Mouse (Mus musculus): ENCODE results near the gene Fam126b. TPM values are rescaled to one million over a fixed set of nuclear protein-coding genes. Genes with fewer than 3 reads are reported as not detected.
A peak's percentile ranks its signal among the peaks of the same experiment; 100 is the strongest.
"Not testable (repeated sequence)": the region's sequence is repeated elsewhere in the genome, so short reads cannot be mapped to it uniquely, and the experiment has no call there.

The Fam126b gene
- 16.7 and 17.7 TPM in 2 replicates for polyA plus RNA-seq (2015; fragmentation: Nextera tagmentation; extraction: Ambion mirVana)

DNA sequence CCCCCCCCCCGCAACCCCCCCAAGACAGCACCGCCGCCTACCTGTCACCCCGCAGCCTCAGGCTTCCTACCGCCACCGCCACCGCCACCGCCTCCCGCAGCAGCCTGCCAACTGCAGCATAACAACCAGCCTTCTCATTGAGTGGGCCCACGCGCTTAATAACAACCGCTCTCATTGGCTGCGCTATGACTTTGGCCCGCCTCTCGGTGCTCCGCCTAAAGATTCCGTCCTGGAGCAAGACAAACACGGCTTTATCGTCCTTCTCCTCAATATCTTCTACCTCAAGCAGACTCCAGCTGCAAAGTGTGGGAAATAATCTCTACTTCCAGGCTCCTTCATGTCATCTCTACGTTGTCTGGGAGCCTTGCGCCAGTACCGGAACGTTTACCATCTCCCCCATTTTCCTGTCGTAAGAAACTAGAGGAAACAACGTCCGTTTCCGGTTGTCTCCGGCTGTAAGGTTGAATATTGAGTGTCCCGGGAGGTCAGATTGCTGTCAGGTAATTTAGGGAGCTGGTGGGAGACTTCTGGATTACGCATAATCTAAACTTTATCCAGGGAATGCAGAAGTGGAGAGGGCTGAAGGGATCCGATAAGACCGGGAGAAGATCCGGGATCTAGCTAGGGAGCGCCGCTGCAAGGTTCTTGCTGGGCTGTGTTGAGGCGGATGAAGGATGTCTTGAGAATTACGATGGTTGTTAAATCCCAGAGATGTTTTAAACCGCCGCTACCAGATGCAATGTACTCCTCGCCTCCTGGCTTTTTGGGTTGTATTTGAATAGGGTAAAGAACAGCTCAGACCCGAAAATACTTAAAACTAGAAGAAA, at the start of gene Fam126b, which contains the start of gene Ndufb3:
Gene Fam126b (minus strand): TSS at position 153 of the 827 bp plus-strand sequence.
Gene Ndufb3 (plus strand): TSS at position 214 of the 827 bp plus-strand sequence.
- H3K36me3 ChIP-seq (ENCODE audit: control insufficient read depth, insufficient read depth, low read length): peaks cover 1% of the 10 kb centered on the region; the same call in 1 of the 2 replicates
- WGBS: under 1% methylated on average over 39 of the region's 41 CpGs
- H3K9me3 ChIP-seq (ENCODE audit: control insufficient read depth, low read length): no peaks in the 10 kb centered on the region
- ATAC-seq: peak; percentile 99
- H3K4me2 ChIP-seq (ENCODE audit: low read length): peak within 1 kb of the TSS; percentile 90
- H3K27ac ChIP-seq (ENCODE audit: low read depth, low read length): peak within 1 kb of the TSS; percentile 87
- H3K9ac ChIP-seq (ENCODE audit: low read depth, low read length): peak within 1 kb of the TSS; percentile 91
- peaks cover 12% of the 10 kb centered on the region for H3K4me1 ChIP-seq (ENCODE audit: control insufficient read depth, insufficient read depth, low read depth, low read length)
- no peaks in the 10 kb centered on the region for H3K27me3 ChIP-seq (replicated peaks; ENCODE audit: control insufficient read depth, insufficient read depth, low read length)
- peak within 1 kb of the TSS; percentile 92 for H3K4me3 ChIP-seq (ENCODE audit: low read length)

DNA sequence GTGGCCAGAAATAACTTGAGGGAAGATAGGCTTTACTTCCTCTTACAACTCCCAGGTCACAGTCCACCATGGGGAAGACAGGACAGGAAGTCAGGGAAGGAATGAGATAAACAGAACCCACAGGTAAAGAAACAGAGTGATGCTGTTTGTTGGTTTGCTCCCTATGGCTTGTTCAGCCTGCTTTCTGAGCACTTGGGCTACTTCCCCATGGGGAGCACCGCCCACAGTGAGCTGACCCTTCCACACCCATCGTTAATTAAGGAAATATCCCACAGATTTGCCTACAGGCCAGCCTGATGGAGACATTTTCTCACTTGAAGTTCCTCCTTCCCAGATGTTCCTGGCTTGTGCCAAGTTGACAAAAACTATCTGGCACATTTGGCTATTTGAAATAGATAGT, 42.7 kb upstream of the Fam126b start:
- 83% methylated on average over 1 of the region's 2 CpGs for WGBS
- ATAC-seq; H3K36me3 ChIP-seq (ENCODE audit: control insufficient read depth, insufficient read depth, low read length): not testable (repeated sequence)

DNA sequence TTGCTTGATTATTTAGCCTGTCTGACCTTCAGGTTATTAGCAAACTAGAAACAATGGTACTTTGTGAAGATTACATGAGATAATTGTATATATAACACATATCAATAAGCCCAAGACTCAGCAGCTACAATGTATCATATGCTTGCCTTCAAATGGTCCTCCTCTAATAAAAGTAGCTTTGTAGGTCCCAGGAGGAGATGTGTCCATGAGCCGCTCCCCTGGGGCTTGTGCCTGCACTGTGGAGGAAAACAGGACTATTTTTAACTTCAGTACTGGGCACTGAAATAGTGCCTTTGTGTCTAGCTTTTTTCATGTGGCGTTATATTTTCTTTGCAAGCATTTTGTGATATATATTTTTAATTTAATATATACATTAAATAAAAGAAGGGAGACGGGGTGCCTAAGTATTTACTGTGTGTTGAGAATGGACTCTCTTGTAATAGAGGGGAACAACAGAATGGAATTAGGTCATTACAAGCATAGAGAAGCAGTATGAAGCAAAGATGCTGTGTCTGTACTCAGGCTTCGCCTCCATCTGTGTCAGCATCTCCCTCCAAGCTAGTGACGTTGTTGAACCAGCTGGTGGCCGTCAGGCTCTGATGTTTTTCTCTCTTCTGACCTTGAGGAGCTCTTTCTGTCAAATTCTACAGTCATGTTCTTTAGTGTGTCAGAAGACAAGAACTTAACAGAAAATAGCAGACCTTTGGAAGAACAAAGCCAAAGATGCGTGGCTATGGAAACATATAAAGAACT, 36.0 kb upstream of the Fam126b start:
- Histone ChIP-seq H3K9ac (ENCODE audit: low read depth, low read length) (no peak overlapping the region), H3K9me3 (ENCODE audit: control insufficient read depth, low read length) (no peaks in the 10 kb centered on the region), H3K27me3 (replicated peaks; ENCODE audit: control insufficient read depth, insufficient read depth, low read length) (no peaks in the 10 kb centered on the region), H3K36me3 (ENCODE audit: control insufficient read depth, insufficient read depth, low read length) (no peaks in the 10 kb centered on the region), H3K4me1 (ENCODE audit: control insufficient read depth, insufficient read depth, low read depth, low read length) (no peaks in the 10 kb centered on the region), H3K27ac (ENCODE audit: low read depth, low read length) (no peak overlapping the region), H3K4me2 (ENCODE audit: low read length) (no peak overlapping the region), H3K4me3 (ENCODE audit: low read length) (no peak overlapping the region)
- ATAC-seq: peak; percentile 67; the same call in 1 of the 2 replicates
- 70% methylated on average over 7 of the region's 7 CpGs for WGBS

More for the DNA sequence above, 42.7 kb upstream of the Fam126b start:
- not testable (repeated sequence) for H3K27me3 ChIP-seq (replicated peaks; ENCODE audit: control insufficient read depth, insufficient read depth, low read length); H3K27ac ChIP-seq (ENCODE audit: low read depth, low read length); H3K4me2 ChIP-seq (ENCODE audit: low read length); H3K9me3 ChIP-seq (ENCODE audit: control insufficient read depth, low read length); H3K4me3 ChIP-seq (ENCODE audit: low read length); H3K4me1 ChIP-seq (ENCODE audit: control insufficient read depth, insufficient read depth, low read depth, low read length); H3K9ac ChIP-seq (ENCODE audit: low read depth, low read length)

- no peaks in the 10 kb centered on the region for H3K4me1 ChIP-seq (ENCODE audit: control insufficient read depth, insufficient read depth, low read depth, low read length)
- no peak overlapping the region for H3K9ac ChIP-seq (ENCODE audit: low read depth, low read length)
- WGBS: 80% methylated on average over 3 of the region's 3 CpGs
- ATAC-seq: no peak
- H3K36me3 ChIP-seq (ENCODE audit: control insufficient read depth, insufficient read depth, low read length): no peaks in the 10 kb centered on the region
- no peaks in the 10 kb centered on the region for H3K9me3 ChIP-seq (ENCODE audit: control insufficient read depth, low read length)
- no peak overlapping the region for H3K27ac ChIP-seq (ENCODE audit: low read depth, low read length)
- no peak overlapping the region for H3K4me3 ChIP-seq (ENCODE audit: low read length)
- no peaks in the 10 kb centered on the region for H3K27me3 ChIP-seq (replicated peaks; ENCODE audit: control insufficient read depth, insufficient read depth, low read length)
- H3K4me2 ChIP-seq (ENCODE audit: low read length): no peak overlapping the region
Measured at GRCm38 (mm10) chr1:58621251-58621650, 35.1 kb upstream of the Fam126b start.

GRCm38 (mm10) chr1:58618766-58619165, 32.6 kb upstream of the Fam126b start:
- ATAC-seq: no peak

GRCm38 (mm10) chr1:58617978-58618668, 32.0 kb upstream of the Fam126b start:
- no peaks in the 10 kb centered on the region for H3K4me1 ChIP-seq (ENCODE audit: control insufficient read depth, insufficient read depth, low read depth, low read length)
- H3K4me2 ChIP-seq (ENCODE audit: low read length): no peak overlapping the region
- H3K9me3 ChIP-seq (ENCODE audit: control insufficient read depth, low read length): no peaks in the 10 kb centered on the region
- no peaks in the 10 kb centered on the region for H3K27me3 ChIP-seq (replicated peaks; ENCODE audit: control insufficient read depth, insufficient read depth, low read length)
- no peak overlapping the region for H3K4me3 ChIP-seq (ENCODE audit: low read length)
- H3K36me3 ChIP-seq (ENCODE audit: control insufficient read depth, insufficient read depth, low read length): no peaks in the 10 kb centered on the region
- WGBS: 72% methylated on average over 6 of the region's 6 CpGs
- H3K27ac ChIP-seq (ENCODE audit: low read depth, low read length): no peak overlapping the region
- ATAC-seq: no peak
- H3K9ac ChIP-seq (ENCODE audit: low read depth, low read length): no peak overlapping the region

More at GRCm38 (mm10) chr1:58618766-58619165, 32.6 kb upstream of the Fam126b start:
- H3K4me1 ChIP-seq (ENCODE audit: control insufficient read depth, insufficient read depth, low read depth, low read length): no peaks in the 10 kb centered on the region
- no peak overlapping the region for H3K27ac ChIP-seq (ENCODE audit: low read depth, low read length)
- WGBS: 94% methylated on average over 2 of the region's 2 CpGs
- H3K9ac ChIP-seq (ENCODE audit: low read depth, low read length): no peak overlapping the region
- H3K36me3 ChIP-seq (ENCODE audit: control insufficient read depth, insufficient read depth, low read length): no peaks in the 10 kb centered on the region
- H3K4me2 ChIP-seq (ENCODE audit: low read length): no peak overlapping the region
- no peaks in the 10 kb centered on the region for H3K27me3 ChIP-seq (replicated peaks; ENCODE audit: control insufficient read depth, insufficient read depth, low read length)
- no peak overlapping the region for H3K4me3 ChIP-seq (ENCODE audit: low read length)
- no peaks in the 10 kb centered on the region for H3K9me3 ChIP-seq (ENCODE audit: control insufficient read depth, low read length)

DNA sequence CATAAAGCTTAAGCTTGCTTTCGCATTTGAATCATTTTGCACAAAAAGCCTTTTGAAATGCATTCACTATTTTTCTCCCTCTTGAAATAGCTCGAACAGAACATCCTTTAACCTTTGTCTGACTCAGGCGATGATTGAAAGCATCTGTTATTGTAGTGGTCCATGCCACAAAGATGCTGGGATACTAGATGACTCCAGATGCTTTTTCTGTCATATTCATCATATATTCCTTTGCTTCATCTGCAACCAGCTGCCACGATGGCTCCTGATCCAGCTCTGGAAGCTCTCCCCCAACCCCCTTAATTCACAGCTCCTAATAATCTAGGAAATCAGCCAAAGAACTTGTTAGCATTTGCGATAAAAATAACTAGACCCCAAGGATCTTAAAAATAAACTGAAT, 31.0 kb upstream of the Fam126b start:
- Histone ChIP-seq H3K36me3 (ENCODE audit: control insufficient read depth, insufficient read depth, low read length) (no peaks in the 10 kb centered on the region), H3K27me3 (replicated peaks; ENCODE audit: control insufficient read depth, insufficient read depth, low read length) (no peaks in the 10 kb centered on the region), H3K27ac (ENCODE audit: low read depth, low read length) (no peak overlapping the region), H3K9ac (ENCODE audit: low read depth, low read length) (no peak overlapping the region), H3K9me3 (ENCODE audit: control insufficient read depth, low read length) (no peaks in the 10 kb centered on the region), H3K4me2 (ENCODE audit: low read length) (no peak overlapping the region), H3K4me1 (ENCODE audit: control insufficient read depth, insufficient read depth, low read depth, low read length) (no peaks in the 10 kb centered on the region), H3K4me3 (ENCODE audit: low read length) (no peak overlapping the region)
- ATAC-seq: no peak
- 46% methylated on average over 5 of the region's 5 CpGs for WGBS

- ATAC-seq: no peak
- no peak overlapping the region for H3K4me3 ChIP-seq (ENCODE audit: low read length)
- 68% methylated on average over 3 of the region's 3 CpGs for WGBS
Measured at GRCm38 (mm10) chr1:58616176-58616575, 30.1 kb upstream of the Fam126b start.

More at GRCm38 (mm10) chr1:58616176-58616575, 30.1 kb upstream of the Fam126b start:
- H3K27me3 ChIP-seq (replicated peaks; ENCODE audit: control insufficient read depth, insufficient read depth, low read length): no peaks in the 10 kb centered on the region
- no peaks in the 10 kb centered on the region for H3K9me3 ChIP-seq (ENCODE audit: control insufficient read depth, low read length)
- H3K27ac ChIP-seq (ENCODE audit: low read depth, low read length): no peak overlapping the region
- H3K4me1 ChIP-seq (ENCODE audit: control insufficient read depth, insufficient read depth, low read depth, low read length): no peaks in the 10 kb centered on the region
- no peak overlapping the region for H3K9ac ChIP-seq (ENCODE audit: low read depth, low read length)
- no peak overlapping the region for H3K4me2 ChIP-seq (ENCODE audit: low read length)
- no peaks in the 10 kb centered on the region for H3K36me3 ChIP-seq (ENCODE audit: control insufficient read depth, insufficient read depth, low read length)

All from hindbrain, embryonic 16.5 days (tissue).